Mouse (Mus musculus): ENCODE results near the gene H2afj. TPM values are rescaled to one million over a fixed set of nuclear protein-coding genes. Genes with fewer than 3 reads are reported as not detected.

The H2afj gene
- polyA plus RNA-seq, 1 experiment from 2014 or later, result 125 TPM

GRCm38 (mm10) chr6:136828681-136829080 is 20.6 kb downstream of the H2afj start:
- ATAC-seq (ENCODE audit: low FRiP score), result no peak

GRCm38 (mm10) chr6:136831712-136832111 is 23.7 kb downstream of the H2afj start:
- no peak overlapping the region for H3K9ac ChIP-seq
- no peak for ATAC-seq (ENCODE audit: low FRiP score)
- peaks cover 23% of the 10 kb centered on the region for H3K27me3 ChIP-seq
- WGBS, result 82% methylated on average over 5 of the region's 5 CpGs
- H3K9me3 ChIP-seq, result no peaks in the 10 kb centered on the region
- no peak overlapping the region for H3K4me2 ChIP-seq
- H3K36me3 ChIP-seq, result no peaks in the 10 kb centered on the region
- peaks cover 10% of the 10 kb centered on the region for H3K4me1 ChIP-seq (replicated peaks)
- H3K27ac ChIP-seq, result no peak overlapping the region
- no peak overlapping the region for H3K4me3 ChIP-seq

More at GRCm38 (mm10) chr6:136828681-136829080, 20.6 kb downstream of the H2afj start:
- Histone ChIP-seq H3K4me3 (peak overlapping the region; percentile 50), H3K9ac (peak overlapping the region; percentile 66), H3K27ac (peak overlapping the region; percentile 92), H3K4me2 (peak overlapping the region; percentile 62), H3K4me1 (replicated peaks) (peaks cover 15% of the 10 kb centered on the region), H3K36me3 (peaks cover 15% of the 10 kb centered on the region), H3K9me3 (no peaks in the 10 kb centered on the region), H3K27me3 (peaks cover 22% of the 10 kb centered on the region)
- 36% methylated on average over 4 of the region's 4 CpGs for WGBS

DNA sequence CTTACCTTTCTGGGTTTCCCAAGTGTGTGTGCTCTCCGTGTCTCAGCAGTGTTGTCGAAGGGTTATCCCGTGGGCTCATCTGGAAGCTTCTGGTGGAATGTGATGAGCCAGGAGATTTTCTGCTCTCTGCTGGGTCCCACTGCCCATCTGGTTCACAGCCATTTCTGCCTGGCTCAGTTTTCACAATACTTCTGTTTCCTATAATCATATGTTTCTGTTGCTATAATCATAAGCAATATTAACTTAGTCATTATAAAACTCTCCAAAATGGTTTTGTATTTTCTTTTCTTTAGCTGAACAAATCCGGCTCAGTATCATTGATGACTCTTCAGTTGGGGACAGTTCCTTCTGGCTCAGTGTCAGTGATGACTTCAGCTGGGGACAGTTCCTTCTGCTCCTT is 27.3 kb downstream of the H2afj start, which contains the start of gene Smco3:
TSS of gene Smco3 (minus strand) at position 101 of the 400 bp plus-strand sequence.
- Histone ChIP-seq H3K9ac (0 out of 2 replicates have a peak within 1 kb of the TSS, but pooled peaks have one; percentile 19), H3K27ac (no peak within 1 kb of the TSS)

DNA sequence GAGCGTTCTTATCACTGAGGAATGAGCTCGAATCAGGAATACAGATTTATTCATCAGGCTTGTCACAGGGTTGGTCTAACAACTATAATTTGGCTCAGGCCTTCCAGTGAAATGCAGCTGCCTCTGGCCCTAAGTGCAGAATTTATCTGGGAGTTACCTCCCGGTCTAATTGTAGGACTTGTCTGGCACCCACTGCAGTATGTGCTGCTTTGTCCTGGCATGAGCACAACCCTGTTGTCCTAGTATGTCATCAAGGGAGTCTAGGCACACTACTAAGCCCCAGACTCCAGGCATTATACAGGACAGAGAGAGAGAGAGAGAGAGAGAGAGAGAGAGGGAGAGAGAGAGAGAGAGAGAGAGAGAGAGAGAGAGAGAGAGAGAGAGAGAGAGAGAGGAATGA is 29.3 kb downstream of the H2afj start:
- Histone ChIP-seq H3K27me3 (peaks cover 5% of the 10 kb centered on the region; the same call in 1 of the 2 replicates), H3K27ac (no peak overlapping the region), H3K9ac (no peak overlapping the region), H3K4me1 (replicated peaks) (no peaks in the 10 kb centered on the region), H3K9me3 (no peaks in the 10 kb centered on the region), H3K36me3 (no peaks in the 10 kb centered on the region), H3K4me3 (no peak overlapping the region), H3K4me2 (no peak overlapping the region)
- no peak for ATAC-seq (ENCODE audit: low FRiP score)
- 82% methylated on average over 3 of the region's 3 CpGs for WGBS

More for the DNA sequence above, 27.3 kb downstream of the H2afj start, which contains the start of gene Smco3:
- Histone ChIP-seq H3K36me3 (no peaks in the 10 kb centered on the region), H3K4me1 (replicated peaks) (no peaks in the 10 kb centered on the region), H3K4me3 (no peak within 1 kb of the TSS), H3K9me3 (no peaks in the 10 kb centered on the region), H3K4me2 (no peak within 1 kb of the TSS), H3K27me3 (peaks cover 21% of the 10 kb centered on the region)
- ATAC-seq (ENCODE audit: low FRiP score), result no peak
- 72% methylated on average over 4 of the region's 4 CpGs for WGBS

GRCm38 (mm10) chr6:136844903-136845302 is 36.9 kb downstream of the H2afj start:
- WGBS, result 45% methylated on average over 2 of the region's 2 CpGs
- Histone ChIP-seq H3K4me1 (replicated peaks) (no peaks in the 10 kb centered on the region), H3K27ac (no peak overlapping the region), H3K9me3 (no peaks in the 10 kb centered on the region), H3K27me3 (peaks cover 2% of the 10 kb centered on the region; the same call in 1 of the 2 replicates), H3K9ac (no peak overlapping the region), H3K36me3 (no peaks in the 10 kb centered on the region), H3K4me3 (no peak overlapping the region), H3K4me2 (no peak overlapping the region)
- ATAC-seq (ENCODE audit: low FRiP score), result no peak

DNA sequence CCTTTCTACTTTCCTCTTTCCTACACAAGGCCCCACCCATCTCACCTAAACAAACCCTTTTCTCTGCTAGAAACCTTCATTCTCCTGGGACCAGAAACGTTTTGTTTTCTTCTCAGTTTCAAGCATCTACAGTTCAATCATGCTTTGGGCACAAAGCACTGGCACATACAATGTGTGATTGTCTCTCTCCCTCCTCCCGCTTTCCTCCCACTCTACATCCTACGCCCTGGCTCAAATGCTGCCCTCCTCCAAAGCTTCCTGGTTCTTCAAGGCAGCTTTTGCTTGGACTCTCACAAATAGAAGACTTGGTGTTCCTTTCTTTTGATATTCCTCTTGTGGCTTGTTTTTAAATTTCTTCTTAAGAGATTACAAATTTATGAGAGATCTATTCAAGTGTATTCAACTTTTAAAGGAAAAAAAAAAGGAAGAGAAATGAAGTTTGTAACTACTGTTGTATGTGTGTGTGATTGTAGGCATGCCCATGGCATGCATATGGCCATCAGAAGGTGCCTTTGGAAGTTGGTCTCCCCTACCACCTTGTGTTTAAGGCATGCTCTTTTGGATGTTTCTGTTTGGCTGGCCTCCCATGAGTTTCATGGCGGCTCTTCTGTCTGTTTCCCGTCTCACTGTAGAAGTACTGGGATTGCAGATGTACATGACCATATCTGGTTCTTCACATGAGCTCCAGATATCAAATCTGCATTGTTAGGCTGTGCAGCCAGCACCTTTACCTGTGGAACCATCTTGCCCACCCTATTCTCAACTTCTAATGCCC is 37.8 kb downstream of the H2afj start:
- Histone ChIP-seq H3K9me3 (no peaks in the 10 kb centered on the region), H3K36me3 (no peaks in the 10 kb centered on the region), H3K4me3 (no peak overlapping the region), H3K27me3 (peaks cover 2% of the 10 kb centered on the region; the same call in 1 of the 2 replicates), H3K9ac (no peak overlapping the region), H3K27ac (no peak overlapping the region), H3K4me2 (no peak overlapping the region), H3K4me1 (replicated peaks) (no peaks in the 10 kb centered on the region)
- ATAC-seq (ENCODE audit: low FRiP score), result no peak
- WGBS, result 74% methylated on average over 5 of the region's 5 CpGs

DNA sequence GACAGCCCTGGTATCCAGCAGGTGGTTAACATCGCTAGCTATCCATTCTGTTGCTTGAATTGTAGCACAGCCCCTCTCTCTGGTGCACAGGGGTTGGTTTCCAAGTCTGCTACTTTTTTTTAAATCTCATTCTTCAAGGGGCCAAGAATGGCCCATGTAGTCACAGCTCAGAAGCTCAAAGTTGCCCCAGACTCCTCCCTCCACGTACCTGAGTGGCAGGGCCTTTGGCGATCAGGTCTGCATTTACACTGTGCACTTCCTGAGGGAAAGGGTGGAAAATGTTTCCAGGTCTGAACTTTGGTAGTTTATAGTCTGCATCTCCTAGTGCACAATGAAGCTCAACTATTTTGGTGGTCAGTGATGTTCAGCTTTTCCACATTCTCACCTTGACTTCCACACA is 39.2 kb downstream of the H2afj start:
- no peaks in the 10 kb centered on the region for H3K9me3 ChIP-seq
- H3K36me3 ChIP-seq, result no peaks in the 10 kb centered on the region
- H3K9ac ChIP-seq, result no peak overlapping the region
- WGBS, result 93% methylated on average over 3 of the region's 3 CpGs
- H3K4me1 ChIP-seq (replicated peaks), result no peaks in the 10 kb centered on the region
- no peak overlapping the region for H3K27ac ChIP-seq
- H3K4me3 ChIP-seq, result no peak overlapping the region
- no peak overlapping the region for H3K4me2 ChIP-seq
- no peaks in the 10 kb centered on the region for H3K27me3 ChIP-seq
- ATAC-seq (ENCODE audit: low FRiP score), result no peak

- no peak overlapping the region for H3K9ac ChIP-seq
- no peak overlapping the region for H3K4me2 ChIP-seq
- no peaks in the 10 kb centered on the region for H3K27me3 ChIP-seq
- no peak overlapping the region for H3K27ac ChIP-seq
- no peaks in the 10 kb centered on the region for H3K36me3 ChIP-seq
- H3K4me3 ChIP-seq, result no peak overlapping the region
- peaks cover 3% of the 10 kb centered on the region; the same call in 1 of the 2 replicates for H3K4me1 ChIP-seq (replicated peaks)
- 20% methylated on average over 2 of the region's 2 CpGs for WGBS
- ATAC-seq (ENCODE audit: low FRiP score), result no peak
- H3K9me3 ChIP-seq, result no peaks in the 10 kb centered on the region
Observed at GRCm38 (mm10) chr6:136847790-136848189, 39.7 kb downstream of the H2afj start.

DNA sequence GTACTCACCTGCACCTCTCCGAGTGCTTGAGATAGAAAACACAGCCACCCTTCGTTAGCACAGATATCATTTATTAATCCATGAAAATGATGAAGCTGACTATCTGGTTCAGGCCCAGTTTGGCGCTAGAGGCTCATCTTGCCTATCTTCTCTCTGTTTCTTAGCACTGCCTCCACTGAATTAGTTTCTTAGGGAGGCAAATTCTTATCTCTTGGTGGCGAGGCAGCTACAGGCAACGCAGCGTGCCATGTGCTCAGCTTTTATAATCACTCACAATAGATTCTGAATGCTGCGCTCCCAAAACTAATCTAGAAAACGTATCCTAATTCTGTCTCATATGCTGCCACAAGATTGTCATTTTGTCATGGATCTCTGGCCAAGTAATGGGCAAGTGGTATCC is 40.4 kb downstream of the H2afj start:
- H3K4me3 ChIP-seq, result no peak overlapping the region
- no peaks in the 10 kb centered on the region for H3K27me3 ChIP-seq
- no peak overlapping the region for H3K27ac ChIP-seq
- H3K4me2 ChIP-seq, result no peak overlapping the region
- no peak for ATAC-seq (ENCODE audit: low FRiP score)
- WGBS, result 92% methylated on average over 8 of the region's 8 CpGs
- H3K36me3 ChIP-seq, result no peaks in the 10 kb centered on the region
- H3K4me1 ChIP-seq (replicated peaks), result peaks cover 5% of the 10 kb centered on the region; the same call in 1 of the 2 replicates
- H3K9ac ChIP-seq, result no peak overlapping the region
- no peaks in the 10 kb centered on the region for H3K9me3 ChIP-seq

GRCm38 (mm10) chr6:136848971-136849370 is 40.9 kb downstream of the H2afj start:
- Histone ChIP-seq H3K4me1 (replicated peaks) (peaks cover 5% of the 10 kb centered on the region; the same call in 1 of the 2 replicates), H3K27me3 (no peaks in the 10 kb centered on the region), H3K4me3 (no peak overlapping the region), H3K9ac (no peak overlapping the region), H3K9me3 (no peaks in the 10 kb centered on the region), H3K27ac (no peak overlapping the region), H3K4me2 (no peak overlapping the region), H3K36me3 (no peaks in the 10 kb centered on the region)
- no peak for ATAC-seq (ENCODE audit: low FRiP score)
- 89% methylated on average over 5 of the region's 5 CpGs for WGBS

GRCm38 (mm10) chr6:136850267-136850666 is 42.2 kb downstream of the H2afj start:
- Histone ChIP-seq H3K9me3 (no peaks in the 10 kb centered on the region), H3K27me3 (no peaks in the 10 kb centered on the region), H3K4me2 (no peak overlapping the region), H3K27ac (no peak overlapping the region), H3K9ac (no peak overlapping the region), H3K36me3 (no peaks in the 10 kb centered on the region), H3K4me3 (no peak overlapping the region), H3K4me1 (replicated peaks) (peaks cover 5% of the 10 kb centered on the region; the same call in 1 of the 2 replicates)
- 78% methylated on average over 6 of the region's 6 CpGs for WGBS
- no peak for ATAC-seq (ENCODE audit: low FRiP score)

- 87% methylated on average over 4 of the region's 4 CpGs for WGBS
- ATAC-seq (ENCODE audit: low FRiP score), result no peak
- H3K9me3 ChIP-seq, result no peaks in the 10 kb centered on the region
- no peak overlapping the region for H3K9ac ChIP-seq
- H3K27me3 ChIP-seq, result no peaks in the 10 kb centered on the region
- H3K4me3 ChIP-seq, result no peak overlapping the region
- H3K27ac ChIP-seq, result peak overlapping the region; percentile 40; the same call in 1 of the 2 replicates
- no peaks in the 10 kb centered on the region for H3K36me3 ChIP-seq
- peaks cover 5% of the 10 kb centered on the region; the same call in 1 of the 2 replicates for H3K4me1 ChIP-seq (replicated peaks)
- no peak overlapping the region for H3K4me2 ChIP-seq
Observed at GRCm38 (mm10) chr6:136852348-136852747, 44.3 kb downstream of the H2afj start.

DNA sequence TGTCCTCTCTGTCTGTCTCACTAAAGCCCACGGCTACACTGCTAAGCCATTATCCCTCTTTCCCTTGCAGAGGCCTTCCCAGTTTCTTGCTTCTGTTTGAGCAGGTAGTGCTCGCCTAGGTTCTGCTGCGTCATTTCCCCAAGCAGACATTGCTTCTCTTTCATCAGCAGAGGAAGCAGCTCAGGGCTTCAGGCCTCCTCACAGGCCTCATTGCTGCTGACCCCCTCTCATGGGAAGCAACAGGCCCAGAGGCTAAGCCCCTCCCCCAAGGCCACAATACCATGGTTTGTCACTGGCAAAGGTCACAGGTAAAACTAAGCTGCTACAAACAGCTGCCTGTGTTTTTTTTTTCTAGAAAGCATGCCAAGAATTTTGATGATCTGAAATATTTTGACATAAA is 44.7 kb downstream of the H2afj start:
- H3K4me1 ChIP-seq (replicated peaks), result peaks cover 5% of the 10 kb centered on the region; the same call in 1 of the 2 replicates
- no peak for ATAC-seq (ENCODE audit: low FRiP score)
- 65% methylated on average over 3 of the region's 3 CpGs for WGBS
- no peaks in the 10 kb centered on the region for H3K27me3 ChIP-seq
- no peaks in the 10 kb centered on the region for H3K36me3 ChIP-seq
- no peak overlapping the region for H3K4me3 ChIP-seq
- peak overlapping the region; percentile 40; the same call in 1 of the 2 replicates for H3K27ac ChIP-seq
- no peak overlapping the region for H3K9ac ChIP-seq
- no peaks in the 10 kb centered on the region for H3K9me3 ChIP-seq
- no peak overlapping the region for H3K4me2 ChIP-seq

Data from hindbrain, embryonic 13.5 days (tissue).